Mouse (Mus musculus) spleen, postnatal 14 days (tissue): ENCODE data around the gene Synj2.

Source experiments
- DNase-seq, 2 experiments: peaks; one replicate each; pipeline ENCODE4 v3.0.0; 2021 to 2022; ENCODE audit warnings: low spot score in 2 of 2

Gene Synj2

DNA sequence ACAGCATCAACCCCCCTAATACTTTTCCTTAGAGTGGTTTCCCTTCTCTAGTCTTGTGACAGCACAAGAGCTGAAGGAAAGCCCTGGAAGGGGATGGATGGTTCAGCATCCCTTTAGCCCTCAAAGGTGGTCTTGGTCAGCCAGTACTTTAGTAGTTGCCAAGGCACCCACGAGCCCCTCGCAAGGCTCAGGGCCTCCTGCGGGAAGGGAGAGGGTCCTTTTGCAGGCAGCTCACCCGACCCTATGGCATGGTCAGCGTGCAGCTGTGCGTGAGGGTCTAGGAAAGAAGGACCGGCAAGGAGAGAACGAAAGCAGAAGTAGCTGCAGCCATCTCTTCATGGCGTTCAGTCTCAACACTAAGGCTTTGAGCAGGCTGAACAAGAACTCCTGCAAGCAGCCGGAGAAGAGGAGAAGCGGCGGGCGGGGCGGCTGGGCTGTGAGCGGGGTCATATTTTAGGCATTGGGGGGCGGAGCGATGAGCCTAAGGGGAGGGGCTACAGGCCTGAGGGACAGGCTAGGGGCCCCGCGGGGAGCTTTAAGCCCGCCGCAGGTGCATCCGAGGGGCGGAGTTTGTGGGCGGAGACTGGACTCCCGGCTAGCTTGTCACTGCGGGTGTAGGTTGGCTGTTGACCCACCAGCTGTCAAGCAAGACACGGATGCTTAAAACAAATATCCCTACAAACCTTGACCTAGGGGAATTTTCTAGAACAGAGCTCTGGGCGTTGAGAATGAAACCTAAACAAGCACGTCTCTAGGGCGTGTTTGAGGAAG lies 6.3 kb upstream of the Synj2 start:
- DNase-seq, result peak; percentile 74 to 79

DNA sequence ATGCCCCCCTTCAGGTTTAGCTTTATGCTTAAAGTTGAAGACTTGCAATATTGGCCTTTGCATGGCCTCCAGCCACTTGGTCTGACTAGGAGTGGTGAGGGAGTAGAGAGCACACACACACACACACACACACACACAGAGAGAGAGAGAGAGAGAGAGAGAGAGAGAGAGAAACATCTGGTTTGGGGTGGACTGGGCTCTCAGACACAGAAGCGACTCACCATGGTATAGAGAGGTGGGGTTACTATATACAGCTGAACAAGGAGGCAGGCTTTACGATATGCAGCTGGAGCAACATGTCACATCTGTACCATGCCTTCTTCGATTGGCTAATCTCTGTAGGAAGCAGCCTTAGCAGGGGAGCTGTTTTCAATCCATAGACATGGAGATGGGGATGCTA lies 5.4 kb upstream of the Synj2 start:
- no peak for DNase-seq

DNA sequence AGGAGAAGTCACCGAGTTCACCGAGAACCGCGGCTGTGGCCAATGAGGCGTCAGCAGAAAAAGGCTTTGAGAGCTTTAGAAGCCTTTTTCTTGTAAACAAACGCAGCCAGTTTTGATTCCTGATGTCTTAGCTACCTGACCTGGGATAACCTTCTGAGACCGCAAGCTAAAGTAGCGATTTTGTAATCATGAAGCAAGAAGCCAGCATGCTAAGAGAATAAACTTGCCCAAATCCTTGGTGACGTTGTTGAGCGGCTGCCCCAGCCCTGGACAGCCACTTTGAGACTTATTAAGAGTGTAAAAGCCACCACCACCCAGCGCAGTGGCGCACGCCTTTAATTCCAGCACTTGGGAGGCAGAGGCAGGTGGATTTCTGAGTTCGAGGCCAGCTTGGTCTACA lies 4.8 kb upstream of the Synj2 start:
- DNase-seq, result no peak

DNA sequence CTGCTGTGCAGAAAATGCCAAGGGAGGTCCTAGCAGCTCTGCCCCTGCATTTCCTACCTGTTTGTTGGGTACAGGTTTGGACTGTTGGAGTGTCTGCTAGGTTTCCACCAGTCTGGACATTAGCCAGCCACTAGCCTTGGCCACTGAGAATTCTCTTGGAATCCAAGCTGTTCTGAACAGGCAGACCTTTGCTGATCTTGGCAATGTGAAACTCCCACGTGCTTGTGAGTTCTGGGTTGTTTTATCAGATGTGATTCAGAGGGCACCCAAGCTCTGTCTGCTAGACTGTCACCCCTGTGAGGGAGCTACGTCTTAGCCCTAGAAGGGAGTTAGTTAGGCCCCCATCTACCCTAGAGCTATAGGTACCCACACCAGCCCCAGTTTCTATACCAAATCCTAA lies 3.6 kb upstream of the Synj2 start:
- DNase-seq, result no peak

DNA sequence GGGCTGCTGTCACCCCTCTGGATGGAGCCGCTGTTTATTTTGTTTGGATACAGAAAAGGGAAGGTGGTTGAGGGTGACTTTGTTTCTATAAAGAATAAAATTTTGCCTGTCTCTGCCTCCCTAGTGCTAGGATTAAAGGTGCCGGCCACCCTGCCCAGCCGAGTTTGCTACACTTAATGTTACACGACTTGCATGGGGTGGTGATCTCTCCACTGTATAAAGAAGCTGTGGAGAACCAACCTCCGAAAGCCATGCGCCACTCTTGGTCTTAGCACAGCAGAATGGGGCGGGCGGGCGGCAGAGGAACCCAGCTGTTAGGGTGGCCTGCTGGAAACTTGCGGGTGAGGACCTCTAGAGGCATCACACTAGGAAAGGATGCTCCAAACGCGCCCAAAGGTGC lies 1.2 kb upstream of the Synj2 start:
- DNase-seq, result no peak

DNA sequence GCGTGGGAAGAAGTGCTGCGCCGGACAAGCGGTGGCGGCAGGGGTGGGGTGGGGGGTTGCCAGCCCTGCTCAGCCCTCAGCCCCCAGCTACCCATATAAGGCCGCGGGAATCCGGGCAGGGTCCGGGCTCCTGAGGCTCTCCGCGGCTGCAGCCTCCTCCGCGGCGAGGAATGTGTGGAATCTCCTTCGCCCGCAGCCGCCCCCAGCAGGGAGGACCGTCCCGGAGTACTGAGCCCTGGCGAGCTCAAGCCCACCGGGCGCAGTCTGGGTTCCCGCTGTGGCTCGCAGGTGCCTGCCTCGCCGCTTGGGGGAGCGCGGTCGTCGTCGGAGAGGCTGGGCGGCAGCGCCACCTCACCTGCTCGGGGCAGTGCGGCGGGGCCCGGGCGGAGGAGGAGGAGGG lies 288 bp upstream of the Synj2 start:
- DNase-seq, result peak; percentile 59 to 74

DNA sequence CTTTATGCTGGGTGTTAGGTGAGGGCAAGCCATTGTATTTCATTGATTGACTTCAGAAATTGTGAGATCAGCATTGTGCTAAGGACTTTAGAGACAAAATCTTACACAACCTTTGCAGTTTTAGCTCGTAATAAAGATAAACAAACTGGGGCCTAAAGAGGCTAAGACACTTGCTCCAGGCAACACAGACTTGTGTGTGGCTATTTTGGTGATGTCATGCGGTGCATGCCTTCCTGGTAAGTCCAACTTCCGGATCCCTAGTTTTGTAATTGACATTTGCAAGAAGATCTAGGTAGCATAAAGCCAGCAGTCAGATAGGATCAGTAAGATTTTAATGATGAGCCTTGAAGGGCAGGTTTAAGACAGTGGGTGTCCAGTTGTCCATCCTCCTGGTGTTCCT lies 1.1 kb downstream of the Synj2 start:
- no peak for DNase-seq

DNA sequence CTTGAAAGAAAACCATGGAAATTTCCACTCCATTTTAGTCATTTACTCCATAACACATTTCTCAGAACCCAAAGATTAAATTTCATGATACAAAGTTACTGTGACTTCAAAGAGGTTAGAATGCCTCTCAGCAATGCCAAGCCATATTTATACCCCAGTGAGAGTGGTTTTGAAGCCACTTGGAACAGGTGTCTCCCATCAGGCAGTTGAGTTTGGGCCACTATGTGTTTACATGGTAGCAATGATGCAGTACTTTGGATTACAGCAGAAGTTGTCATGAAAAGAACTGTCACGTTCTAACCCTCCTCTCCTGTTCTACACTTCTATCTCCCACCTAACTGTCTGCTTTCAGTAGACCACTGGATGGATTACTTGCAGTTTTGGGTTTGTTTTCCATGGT lies 2.0 kb downstream of the Synj2 start:
- no peak for DNase-seq

DNA sequence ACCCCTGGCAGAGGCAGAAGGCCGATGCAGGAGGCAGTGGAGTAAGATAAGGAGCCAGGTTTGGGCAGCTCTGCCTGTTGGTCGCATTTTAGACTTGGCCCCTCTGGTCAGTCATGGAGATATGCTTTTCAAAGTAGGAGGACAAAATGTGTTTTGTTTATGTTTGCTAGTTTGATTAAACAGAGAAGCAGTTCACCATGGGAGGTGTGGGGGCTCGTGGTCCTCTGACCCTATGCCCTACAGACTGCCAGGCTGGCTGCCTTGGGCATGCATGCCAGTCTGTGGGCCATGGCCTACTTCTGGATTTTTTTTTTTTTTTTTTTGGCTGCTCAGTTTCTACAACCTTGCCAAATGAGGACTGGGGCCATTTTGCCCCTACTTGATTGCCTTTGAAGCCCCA lies 6.0 kb downstream of the Synj2 start:
- no peak for DNase-seq

DNA sequence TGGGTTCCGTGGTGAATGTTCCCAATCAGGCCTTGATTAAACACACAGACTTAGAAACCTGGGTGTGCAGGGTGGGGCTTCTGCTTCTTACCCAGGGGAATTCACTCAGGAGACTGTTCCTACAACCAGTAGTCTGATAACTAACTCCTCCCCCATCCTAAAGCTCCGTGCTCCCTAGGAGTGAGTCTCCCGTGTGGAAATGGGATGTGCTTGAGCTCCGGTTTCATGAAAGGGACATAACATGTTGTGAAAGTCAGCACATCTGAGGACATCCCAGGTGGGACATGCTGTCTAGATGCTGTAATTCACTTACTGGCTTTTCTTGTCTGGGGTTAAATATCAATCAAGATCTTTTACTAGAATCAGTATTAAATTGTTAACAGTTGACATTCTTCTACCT lies 11.4 kb downstream of the Synj2 start:
- no peak for DNase-seq

DNA sequence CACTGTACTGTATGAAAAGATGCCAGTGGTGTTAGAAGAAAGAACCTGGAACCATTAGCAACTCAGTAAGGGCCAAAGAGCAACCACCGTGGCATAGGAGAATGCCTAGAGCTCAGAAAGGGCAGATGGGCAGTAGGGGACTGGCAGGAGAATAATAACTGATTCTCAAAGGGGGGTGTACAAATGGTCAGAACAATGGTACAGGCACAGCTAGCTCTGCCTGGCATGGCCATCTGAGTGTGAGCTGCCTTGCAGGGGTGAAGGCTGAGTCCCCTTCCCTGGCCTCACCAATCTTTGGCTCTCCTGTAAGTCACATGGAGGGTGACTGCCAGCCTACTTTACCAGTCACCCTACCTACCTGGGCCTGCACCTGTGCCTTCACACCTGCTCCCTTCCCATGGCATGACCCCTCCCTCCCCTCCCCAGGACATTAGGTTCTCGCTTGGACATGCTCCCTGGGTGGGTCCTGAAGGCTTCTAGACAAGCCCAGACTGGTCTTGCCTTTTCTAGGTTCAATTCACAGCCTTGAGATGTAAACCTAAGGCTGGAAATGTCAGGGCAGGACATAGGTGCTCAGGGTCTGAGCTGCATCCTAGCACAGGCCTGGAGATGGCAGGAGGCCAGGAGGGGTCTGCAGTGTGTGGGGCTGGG lies 15.4 kb downstream of the Synj2 start:
- no peak for DNase-seq

DNA sequence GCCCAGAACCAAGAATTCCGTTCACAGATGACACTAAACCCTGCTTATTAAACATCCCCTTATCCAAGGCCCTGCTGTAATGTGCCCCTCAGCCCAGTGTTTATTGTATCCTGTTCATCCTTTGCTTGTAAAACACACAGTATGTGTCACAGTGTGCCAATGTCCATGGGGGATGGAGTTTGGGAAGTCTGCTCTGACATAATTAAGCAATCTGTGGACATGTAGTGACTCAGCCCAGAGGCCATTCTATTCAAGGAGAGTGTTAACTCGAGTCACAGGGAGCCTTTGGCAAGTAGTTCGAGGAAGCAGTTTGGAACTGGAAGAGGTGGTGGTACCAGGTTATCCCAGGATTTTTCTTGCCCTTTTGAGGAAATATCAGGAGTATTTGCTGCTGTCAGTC lies 16.0 kb downstream of the Synj2 start:
- DNase-seq, result no peak

DNA sequence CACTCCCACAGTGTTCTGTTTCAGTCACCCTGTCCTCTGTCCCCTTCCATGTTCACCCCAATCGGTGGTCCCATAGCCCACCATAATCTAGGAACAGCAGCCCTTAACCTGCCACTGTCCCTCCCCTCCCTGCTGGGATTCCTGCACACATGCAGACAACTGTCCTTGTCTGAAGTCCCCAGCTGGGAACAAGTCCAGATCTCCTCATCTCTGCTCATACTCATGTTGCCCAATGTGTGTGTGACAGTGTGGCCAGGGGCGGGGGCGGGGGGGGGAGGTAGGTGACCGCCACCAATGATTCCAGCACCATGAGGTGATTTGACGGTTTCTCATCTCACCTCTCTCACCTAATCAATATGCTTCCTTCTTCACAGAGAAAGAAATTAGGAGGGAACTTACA lies 17.1 kb downstream of the Synj2 start:
- DNase-seq, result no peak

DNA sequence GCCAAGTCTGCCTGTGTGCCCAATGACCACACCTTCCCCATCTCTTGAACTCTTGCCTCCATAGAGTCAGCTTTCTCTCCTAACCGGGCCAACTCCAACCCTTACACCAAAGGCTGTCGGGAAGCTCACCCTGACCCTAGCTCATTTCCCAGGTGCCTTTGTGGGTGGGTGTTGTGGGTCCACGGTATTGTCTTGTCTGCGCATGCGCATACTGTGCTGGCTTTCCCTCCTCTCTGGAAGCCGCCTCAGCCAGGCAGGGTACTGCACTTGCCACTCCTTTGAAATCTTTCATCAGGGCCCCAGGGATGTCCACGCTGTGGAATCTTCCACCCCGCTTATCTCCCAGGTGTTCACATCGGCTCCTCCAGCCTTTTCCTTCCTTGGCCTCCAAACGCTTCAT lies 17.6 kb downstream of the Synj2 start:
- no peak for DNase-seq

DNA sequence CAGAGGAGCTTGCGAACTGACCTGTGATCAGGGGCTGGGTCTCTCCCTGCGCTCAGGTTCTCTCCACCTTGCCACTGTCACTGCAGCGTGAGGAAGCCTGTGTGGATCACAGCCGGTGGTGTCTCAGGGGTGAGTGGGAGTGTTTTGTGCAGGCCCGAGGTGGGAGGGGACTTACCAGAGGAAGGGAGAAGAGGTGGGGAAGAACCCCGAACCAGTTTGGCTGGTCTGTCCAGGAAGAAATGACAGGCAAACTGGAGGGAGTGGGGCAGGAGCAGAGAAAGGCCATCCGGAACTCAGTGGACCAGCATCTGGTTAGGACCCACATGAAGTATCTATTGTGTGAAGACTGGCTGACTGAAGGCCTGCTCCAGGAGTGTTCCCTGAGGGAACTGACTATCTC lies 18.0 kb downstream of the Synj2 start:
- DNase-seq, result no peak

DNA sequence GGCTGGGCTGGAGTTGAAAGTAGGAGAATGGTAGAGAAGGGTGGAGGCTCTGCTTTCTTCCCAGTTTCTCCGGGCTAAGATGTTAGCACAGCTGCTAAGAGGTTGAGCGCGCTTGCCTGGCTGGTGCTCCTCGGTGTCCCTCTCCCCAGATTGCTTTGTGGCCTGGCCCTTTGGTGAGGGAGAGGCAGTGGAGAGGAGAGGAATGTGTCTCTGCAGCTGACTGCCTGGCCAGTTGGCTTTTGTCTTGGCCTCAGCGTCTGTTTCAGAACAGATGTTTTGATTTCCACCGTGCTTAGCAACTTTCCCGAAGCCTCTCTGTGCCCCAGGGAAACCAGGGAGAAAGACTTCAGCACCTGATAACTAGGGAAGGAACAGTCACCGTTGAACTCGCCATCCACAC lies 18.7 kb downstream of the Synj2 start:
- no peak for DNase-seq

DNA sequence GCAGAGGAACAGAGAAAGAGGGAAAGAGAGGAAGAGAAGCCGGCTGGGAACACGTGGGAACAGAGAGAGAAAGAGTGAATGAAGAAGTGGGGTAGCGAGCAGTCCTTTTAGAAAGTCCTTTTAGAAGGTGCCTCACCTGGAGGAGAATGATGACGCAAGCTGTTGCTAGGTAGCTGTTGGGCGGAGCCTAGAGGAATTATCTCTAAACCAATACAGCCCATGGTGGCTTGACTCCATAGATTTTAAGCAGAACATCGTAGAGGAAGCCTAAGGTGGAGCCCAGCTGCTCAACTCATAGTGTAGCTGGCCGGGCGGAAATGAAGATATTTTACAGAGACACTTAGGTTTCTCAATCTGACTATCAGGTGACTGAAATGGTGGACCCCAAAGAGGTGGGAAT lies 22.7 kb downstream of the Synj2 start:
- no peak for DNase-seq

DNA sequence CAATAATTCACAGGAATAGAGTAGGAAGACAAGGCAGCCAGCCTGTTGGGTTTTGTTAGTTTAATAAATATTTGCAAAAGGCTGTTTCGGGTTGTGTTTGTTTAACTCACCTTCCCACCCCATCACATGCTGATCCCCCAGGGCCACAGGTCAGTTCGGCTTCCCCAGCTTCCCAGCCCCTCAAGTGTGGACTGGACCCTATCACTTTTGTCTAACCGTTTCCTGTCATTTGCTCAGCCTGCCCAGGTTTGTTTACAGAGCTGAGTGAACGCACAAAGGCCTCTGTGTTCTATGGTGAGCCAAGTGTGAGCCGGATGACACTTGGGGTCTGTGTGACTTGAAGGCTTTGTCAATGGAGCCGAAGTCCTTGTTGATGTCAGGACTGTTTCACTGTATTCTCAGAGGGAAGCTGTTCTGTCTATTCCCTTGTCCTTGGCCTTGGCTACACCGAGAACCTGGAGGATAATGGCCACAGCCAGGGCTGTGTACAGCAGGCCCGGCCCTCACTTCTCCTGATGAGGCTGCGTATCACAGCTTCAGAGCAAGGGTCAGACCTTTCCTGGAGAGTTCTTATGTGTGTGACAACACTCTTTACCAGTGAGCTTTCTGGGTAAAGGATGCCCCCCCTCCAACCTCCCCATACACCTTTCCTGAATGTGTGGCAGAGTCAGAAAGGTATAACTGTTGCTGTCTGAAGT lies 24.2 kb downstream of the Synj2 start:
- DNase-seq, result no peak

DNA sequence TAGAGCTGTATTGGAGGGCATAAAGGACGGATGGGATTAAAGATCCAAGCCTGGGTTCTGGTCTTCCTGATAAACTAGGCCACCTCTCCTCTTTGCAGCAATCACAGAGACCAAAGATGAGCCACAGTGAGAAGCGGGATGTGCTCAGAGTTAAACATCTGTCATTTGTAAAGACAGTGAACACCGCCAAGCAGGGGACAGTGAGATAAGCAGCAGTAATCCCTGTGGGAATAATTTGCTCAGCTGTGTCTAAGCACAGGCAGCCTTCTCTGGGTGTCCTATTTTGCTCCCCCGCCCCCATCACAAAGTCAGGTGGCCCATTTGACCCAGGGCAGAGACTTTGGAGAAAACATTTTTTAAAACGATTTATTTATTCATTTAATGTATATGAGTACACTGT lies 25.6 kb downstream of the Synj2 start:
- no peak for DNase-seq

DNA sequence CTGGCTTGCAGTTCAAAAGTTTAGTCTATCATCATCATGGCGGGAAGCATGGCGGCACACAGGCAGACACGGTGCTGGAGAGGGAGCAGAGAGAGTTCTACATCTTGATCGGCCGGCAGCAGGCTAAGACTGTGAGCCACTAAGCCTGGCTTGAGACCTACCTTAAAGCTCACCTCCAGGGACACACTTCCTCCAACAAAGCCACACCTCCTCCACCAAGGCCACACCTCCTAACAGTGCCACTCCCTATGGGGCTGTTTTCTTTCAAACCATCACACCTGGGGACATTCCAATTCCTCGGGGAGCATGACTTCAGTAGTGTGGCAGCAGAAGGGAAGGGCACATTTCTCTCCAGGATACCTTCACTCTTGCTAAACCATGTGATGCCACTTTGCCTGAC lies 27.5 kb downstream of the Synj2 start:
- no peak for DNase-seq

DNA sequence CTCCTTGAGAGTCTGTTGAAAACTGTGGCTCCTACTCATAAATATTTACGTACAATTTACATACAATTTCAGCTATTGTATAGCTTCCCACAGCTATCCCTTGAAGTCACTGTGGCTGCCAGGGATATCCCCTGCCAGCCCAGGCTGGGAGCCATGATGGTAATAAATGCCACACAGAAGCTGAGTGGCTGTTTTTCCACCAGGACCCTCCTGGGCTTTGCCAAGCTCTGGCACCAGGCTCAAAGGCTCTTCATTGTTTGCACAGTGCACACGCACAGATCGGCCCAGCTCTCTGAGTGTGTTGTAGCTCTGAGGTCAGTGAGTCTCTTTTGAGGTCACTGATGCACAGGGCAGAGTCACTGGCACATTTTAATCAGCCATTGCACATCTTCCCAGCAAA lies 28.2 kb downstream of the Synj2 start:
- DNase-seq, result no peak

DNA sequence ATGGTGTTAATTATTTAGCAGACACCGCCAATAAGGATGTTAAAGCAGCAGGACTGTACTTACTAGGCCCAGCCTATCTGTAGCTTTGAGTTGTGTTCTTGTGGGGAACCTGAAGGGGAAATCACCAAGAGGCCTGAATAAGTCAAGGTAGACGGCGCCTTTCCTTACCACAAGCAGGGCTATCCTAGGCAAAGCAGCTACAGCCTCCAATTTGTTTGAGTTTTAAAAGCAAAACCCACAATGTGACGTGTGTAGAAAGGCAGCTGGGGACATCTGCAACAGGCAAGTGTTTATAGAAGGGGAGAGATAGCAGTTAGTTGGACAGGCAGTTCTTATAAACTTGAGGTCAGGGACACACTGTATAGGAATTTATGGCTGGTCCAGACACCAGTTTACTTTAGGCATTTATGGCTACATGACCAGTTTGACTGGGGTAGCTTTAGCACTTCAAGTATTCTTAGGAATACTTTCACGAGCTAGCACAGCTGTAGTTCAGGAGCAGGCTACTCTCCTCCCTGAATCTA lies 29.3 kb downstream of the Synj2 start:
- no peak for DNase-seq

DNA sequence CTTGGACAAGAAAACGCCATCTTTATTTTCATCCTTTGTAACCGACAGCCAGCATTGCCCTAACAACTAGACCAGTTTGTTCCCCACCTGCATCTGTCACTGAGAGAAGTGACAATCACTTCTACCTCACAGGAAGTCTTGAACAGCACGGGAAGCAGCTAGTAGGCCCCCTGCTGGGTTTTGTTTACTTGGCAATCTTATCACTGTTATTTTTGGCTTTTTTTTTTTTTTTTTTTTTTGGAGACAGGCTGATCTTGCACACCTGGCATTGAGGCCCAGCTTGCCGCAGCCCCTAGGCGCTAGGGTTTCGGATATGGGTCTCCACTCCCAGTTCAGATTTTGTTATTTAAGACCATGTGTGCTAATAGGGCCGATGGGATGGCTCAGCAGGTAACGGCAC lies 32.5 kb downstream of the Synj2 start:
- DNase-seq, result no peak
